Mouse (Mus musculus) layer of hippocampus, adult 18-20 months (tissue): ENCODE measurements at regions not wholly inside any gene's neighbourhood (a gene's known extent, or its start where the extent isn't known, plus 50 kb on each side); places are given as distances from the start of the nearest gene placed in this dataset.
"Not testable (repeated sequence)": the region's sequence is repeated elsewhere in the genome, so short reads cannot be mapped to it uniquely, and the experiment has no call there.

Experiments
- DNase-seq, 2 experiments: peaks; one replicate each; pipeline ENCODE4 v3.0.0; 2022; ENCODE audit warnings: low spot score in 2 of 2

DNA sequence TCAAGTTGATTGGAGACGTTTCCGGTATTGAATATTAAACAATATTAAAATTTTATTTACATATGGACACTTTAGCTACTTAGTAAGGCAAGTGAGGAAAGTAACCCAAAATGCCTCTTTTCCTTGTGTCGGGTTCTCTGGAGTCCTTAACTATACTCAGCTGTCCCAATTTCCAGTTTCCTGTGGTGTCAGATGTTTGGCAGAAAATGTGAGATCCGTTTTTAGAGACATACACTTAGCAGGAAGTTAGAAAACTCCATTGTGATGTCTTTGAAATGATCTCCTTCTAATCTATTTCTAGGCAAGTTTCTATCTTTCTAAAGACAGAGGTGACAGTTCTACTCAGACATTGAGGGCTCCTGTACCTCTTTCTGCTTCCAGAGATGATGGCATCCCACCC is 168.9 kb upstream of the Plcxd3 start:
- no peak for DNase-seq

DNA sequence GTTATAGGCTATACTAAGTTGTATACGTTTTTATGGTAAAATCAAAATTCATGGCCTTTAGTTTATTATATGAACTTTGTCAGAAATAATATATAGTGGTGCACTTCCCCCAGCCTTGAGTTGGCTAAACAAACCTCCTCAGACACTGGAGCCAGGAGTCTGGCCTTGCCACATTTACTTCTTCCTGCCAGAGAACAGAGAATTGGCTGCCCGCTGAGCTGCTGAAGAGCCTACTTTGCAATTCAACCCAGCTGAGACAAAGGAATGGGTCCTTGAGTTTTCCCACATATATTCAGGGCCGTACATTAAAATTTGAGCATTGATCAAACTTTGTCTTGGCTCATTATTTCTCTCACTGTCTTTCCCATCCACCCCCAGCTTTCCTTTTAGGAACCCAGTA is 161.9 kb upstream of the Plcxd3 start:
- DNase-seq: no peak

GRCm38 (mm10) chr15:4219102-4219501 is 156.2 kb upstream of the Plcxd3 start:
- DNase-seq: peak; percentile 13 to 62

GRCm38 (mm10) chr15:4228055-4228454 is 147.2 kb upstream of the Plcxd3 start:
- no peak for DNase-seq

DNA sequence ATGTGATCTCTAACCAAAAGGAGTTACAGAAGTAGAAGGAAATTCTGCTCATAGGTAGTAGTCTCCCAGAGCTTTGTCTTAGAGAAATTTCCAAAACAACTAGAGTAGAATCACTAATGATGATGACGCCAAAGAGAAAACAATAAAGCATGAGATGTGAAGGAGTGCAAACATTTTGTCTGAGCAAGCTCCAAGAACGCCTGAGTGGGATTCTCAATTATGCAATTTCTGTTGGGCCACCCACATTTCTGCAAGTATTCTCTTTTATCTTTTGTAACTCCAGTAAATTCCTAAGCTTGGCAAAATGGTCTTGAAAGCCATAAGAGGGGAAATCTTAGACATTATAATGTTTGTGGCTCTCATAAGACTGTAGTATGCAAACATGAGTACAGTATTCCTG is 134.6 kb upstream of the Plcxd3 start:
- DNase-seq: peak in 1 of 2 experiments; percentile 21

DNA sequence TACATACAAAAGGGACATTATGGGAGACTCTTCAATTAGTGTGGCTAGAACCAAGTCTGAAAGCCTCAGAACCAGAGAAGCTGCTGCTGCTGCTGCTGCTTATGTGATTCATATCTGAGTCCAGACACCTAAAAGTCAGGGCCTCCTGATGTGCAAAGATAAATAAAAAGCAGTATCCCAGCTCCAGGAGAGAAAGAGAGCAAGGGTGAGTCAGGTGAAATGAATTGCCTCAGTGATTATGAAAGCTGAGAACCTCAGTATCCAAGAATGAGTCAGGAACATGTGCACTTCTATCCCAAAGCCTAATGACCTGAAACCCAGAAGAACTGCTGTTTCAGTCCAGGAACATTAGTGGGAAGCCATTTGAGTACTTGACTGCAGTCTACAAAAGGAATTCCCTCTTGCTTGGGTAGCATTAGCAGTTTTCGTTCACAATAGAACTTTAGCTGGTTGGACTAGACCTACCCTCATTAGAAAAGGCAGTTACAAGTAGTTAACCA is 127.6 kb upstream of the Plcxd3 start:
- no peak for DNase-seq

- DNase-seq: no peak
Measured at GRCm38 (mm10) chr15:4264601-4265000, 110.7 kb upstream of the Plcxd3 start.

- DNase-seq: no peak
Measured at GRCm38 (mm10) chr15:4269835-4270234, 105.5 kb upstream of the Plcxd3 start.

DNA sequence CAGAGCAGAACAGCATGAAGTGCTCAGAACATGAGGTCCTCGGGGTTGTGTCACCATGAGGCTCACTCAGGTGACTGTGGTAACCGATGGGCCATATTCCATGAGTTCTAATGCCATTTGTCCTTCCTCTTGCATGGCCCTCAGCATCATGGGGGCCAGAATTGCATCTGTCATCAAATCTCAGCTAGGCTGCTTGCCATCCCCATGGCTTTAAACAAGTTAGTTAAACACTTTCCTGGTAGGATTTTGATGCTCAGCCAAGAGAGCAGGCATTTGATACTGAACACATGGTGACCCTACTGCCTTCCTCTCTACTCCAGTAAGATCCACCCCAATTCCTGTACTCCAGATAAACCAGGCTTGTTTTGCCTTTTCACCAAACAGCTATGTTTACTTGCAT is 98.3 kb upstream of the Plcxd3 start:
- no peak for DNase-seq

DNA sequence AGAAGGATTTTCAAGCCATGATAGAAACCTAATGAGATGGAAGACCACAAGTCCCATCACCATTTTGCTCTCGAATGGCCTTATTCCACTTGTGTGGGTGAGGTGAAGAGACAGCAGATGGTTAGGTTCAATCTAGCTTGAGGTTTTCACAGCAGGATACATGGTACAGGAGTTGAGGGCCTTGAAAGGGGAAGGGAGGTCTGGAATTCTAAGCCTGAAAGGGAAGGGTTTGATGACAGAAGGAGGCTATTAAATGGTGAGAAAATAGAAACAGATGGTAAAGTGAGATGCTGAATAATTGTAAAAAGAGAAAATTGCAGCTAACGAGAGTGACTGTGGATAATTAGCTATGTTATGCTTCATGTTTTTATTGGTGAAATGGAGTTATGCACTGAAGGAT is 67.8 kb upstream of the Plcxd3 start:
- peak in 1 of 2 experiments; percentile 12 for DNase-seq

DNA sequence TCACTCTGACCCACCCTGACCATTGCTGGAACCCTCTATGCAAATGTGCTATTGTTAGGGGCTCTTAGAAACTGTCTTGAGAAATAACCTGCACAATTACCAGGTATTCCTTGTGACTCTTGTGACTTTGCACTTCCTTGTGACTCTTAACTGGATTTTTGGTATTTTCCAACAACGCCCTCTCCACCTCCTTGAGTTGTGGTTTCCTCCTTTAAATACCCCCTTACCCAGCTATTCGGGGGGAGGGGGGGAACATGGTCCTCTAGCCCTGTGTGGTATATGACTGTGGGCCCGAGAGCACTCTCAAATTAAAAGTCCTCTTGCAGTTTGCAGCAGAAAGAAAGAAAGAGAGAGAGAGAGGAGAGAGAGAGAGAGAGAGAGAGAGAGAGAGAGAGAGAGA is 61.6 kb upstream of the Plcxd3 start:
- not testable (repeated sequence) for DNase-seq

DNA sequence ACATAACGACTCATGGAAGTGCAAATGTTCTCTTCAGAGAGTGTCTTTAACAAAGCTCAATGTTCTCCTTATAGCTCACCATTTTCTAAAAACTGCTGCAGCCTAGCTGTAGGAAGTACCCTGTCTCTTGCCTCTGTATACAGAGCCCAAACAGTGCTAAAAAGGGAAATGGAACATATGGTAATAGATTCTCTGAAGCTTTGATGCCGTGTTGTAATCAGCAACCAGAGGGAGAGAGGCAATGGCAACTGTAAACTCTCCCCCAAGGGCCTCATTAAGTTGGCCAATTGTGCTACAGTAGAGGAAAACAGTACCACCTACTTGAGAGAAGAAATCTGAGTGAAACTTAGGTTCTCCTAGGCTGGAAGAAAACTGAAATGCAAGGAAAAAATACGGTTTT is 59.4 kb upstream of the Plcxd3 start:
- DNase-seq: peak in 1 of 2 experiments; percentile 3
